13 mouse cellular contexts compared by ENCODE assay signal in the genomic region with DNA sequence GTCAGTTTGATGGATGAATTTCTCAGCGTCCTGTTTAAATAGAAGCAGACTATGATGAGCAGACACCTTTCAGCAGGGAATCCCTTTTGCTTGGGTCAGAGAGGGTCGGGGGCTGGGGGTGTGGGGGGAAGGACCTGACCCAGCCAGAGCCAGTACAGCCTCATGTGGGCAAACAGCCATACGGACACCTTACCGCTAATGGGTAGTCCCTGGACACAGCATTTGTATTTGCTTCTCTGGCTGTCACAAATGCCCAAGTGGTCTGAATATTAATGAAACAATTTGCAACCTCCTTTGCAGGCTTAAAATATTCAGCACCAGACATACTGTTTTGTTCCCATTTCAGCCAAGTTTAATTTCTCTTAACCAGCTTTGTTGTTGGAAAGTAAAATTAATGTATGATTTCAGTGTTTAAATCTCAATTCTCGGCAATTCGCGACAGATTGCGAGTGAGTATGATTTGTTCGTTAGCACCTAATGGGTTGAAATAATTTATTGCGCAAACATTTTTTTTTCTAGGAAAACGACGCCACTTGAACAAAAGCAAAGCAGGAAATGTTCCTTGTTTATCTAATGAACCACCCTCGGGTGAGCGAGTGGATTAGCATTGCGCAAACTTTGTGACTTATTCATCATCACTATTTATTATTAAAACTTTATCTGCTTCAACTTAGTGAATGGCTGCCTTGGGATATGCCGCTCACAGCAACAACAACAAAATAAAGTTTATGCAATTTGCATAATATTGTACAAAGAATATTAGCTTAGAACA.
DNase-seq lines count a peak whose midpoint lies in the region; ATAC-seq lines count a peak whose summit lies in the region.
"Had no signal": no experiment of that assay in that cellular context is flagged by ENCODE, and none has a peak within 500 bp of the region (broad histone marks: within the 10 kb centered on the region; RNA-seq: fewer than 3 reads in every experiment).

No protein-coding gene starts in this region.

- no peaks in the 10 kb centered on the region for H3K9me3 ChIP-seq in midbrain, embryonic 12.5 days
- H3K9me3 ChIP-seq in midbrain, embryonic 16.5 days (replicated peaks; ENCODE audit: control insufficient read depth, low read length, poor library complexity, severe bottlenecking), result no peaks in the 10 kb centered on the region
- H3K9me3 ChIP-seq in hindbrain, embryonic 16.5 days (ENCODE audit: control insufficient read depth, low read length), result no peaks in the 10 kb centered on the region
- H3K9me3 ChIP-seq in stomach, embryonic 16.5 days (replicated peaks; ENCODE audit: control insufficient read depth, low read length), result no peaks in the 10 kb centered on the region
- H3K9me3 ChIP-seq: lung, embryonic 15.5 days had no signal

- 72% methylated on average over 16 of the region's 16 CpGs for WGBS in midbrain, embryonic 12.5 days
- WGBS in midbrain, embryonic 16.5 days, result 58% methylated on average over 16 of the region's 16 CpGs
- 50% methylated on average over 16 of the region's 16 CpGs for WGBS in hindbrain, embryonic 16.5 days
- WGBS in stomach, embryonic 16.5 days, result 29% methylated on average over 16 of the region's 16 CpGs

- DNase-seq in heart, adult 9 months (ENCODE audit: low spot score in 2 of 2), result peak; percentile 6 to 13
- no peak for DNase-seq in heart, adult 11 months
- no peak for DNase-seq in cerebellum, adult 8-10 months
- DNase-seq: adrenal gland, postnatal 25 days; cerebellum, postnatal 36 days; heart, adult 2 months; right cerebral cortex, postnatal 14 days had no signal

- no peak overlapping the region for H3K4me2 ChIP-seq in midbrain, embryonic 12.5 days (replicated peaks)
- H3K4me2 ChIP-seq in midbrain, embryonic 16.5 days (ENCODE audit: low read length), result no peak overlapping the region
- H3K4me2 ChIP-seq in hindbrain, embryonic 16.5 days (ENCODE audit: low read length), result no peak overlapping the region
- peak overlapping the region; percentile 13 for H3K4me2 ChIP-seq in stomach, embryonic 16.5 days (ENCODE audit: low read depth, low read length)
- H3K4me2 ChIP-seq: lung, embryonic 15.5 days had no signal

- H3K27me3 ChIP-seq in midbrain, embryonic 12.5 days, result no peaks in the 10 kb centered on the region
- H3K27me3 ChIP-seq in midbrain, embryonic 16.5 days (ENCODE audit: control insufficient read depth, insufficient read depth, low read depth, low read length), result no peaks in the 10 kb centered on the region
- no peaks in the 10 kb centered on the region for H3K27me3 ChIP-seq in hindbrain, embryonic 16.5 days (replicated peaks; ENCODE audit: control insufficient read depth, insufficient read depth, low read length)
- no peaks in the 10 kb centered on the region for H3K27me3 ChIP-seq in stomach, embryonic 16.5 days (ENCODE audit: control insufficient read depth, insufficient read depth, low read length)

- H3K9ac ChIP-seq in midbrain, embryonic 12.5 days (replicated peaks), result no peak overlapping the region
- no peak overlapping the region for H3K9ac ChIP-seq in midbrain, embryonic 16.5 days (ENCODE audit: low read depth, low read length)
- no peak overlapping the region for H3K9ac ChIP-seq in hindbrain, embryonic 16.5 days (ENCODE audit: low read depth, low read length)
- H3K9ac ChIP-seq in stomach, embryonic 16.5 days (ENCODE audit: low read length), result no peak overlapping the region
- H3K9ac ChIP-seq: lung, embryonic 15.5 days had no signal

- H3K4me3 ChIP-seq in midbrain, embryonic 12.5 days, result no peak overlapping the region
- H3K4me3 ChIP-seq in midbrain, embryonic 16.5 days (ENCODE audit: low read depth, low read length), result no peak overlapping the region
- no peak overlapping the region for H3K4me3 ChIP-seq in hindbrain, embryonic 16.5 days (ENCODE audit: low read length)
- H3K4me3 ChIP-seq in stomach, embryonic 16.5 days (replicated peaks; ENCODE audit: low read length), result no peak overlapping the region
- H3K4me3 ChIP-seq: heart, adult 2 months; lung, embryonic 15.5 days had no signal

- H3K4me1 ChIP-seq in midbrain, embryonic 12.5 days, result peaks cover 19% of the 10 kb centered on the region
- peaks cover 8% of the 10 kb centered on the region; the same call in 1 of the 2 replicates for H3K4me1 ChIP-seq in midbrain, embryonic 16.5 days (ENCODE audit: control insufficient read depth, insufficient read depth, low read length)
- peaks cover 14% of the 10 kb centered on the region for H3K4me1 ChIP-seq in hindbrain, embryonic 16.5 days (ENCODE audit: control insufficient read depth, insufficient read depth, low read depth, low read length)
- H3K4me1 ChIP-seq in stomach, embryonic 16.5 days (ENCODE audit: control insufficient read depth, insufficient read depth, low read length), result peaks cover 11% of the 10 kb centered on the region; the same call in 1 of the 2 replicates
- H3K4me1 ChIP-seq: lung, embryonic 15.5 days had no signal

- ATAC-seq in midbrain, embryonic 12.5 days (ENCODE audit: low FRiP score, low read depth), result 0 out of 2 replicates have a peak, but pooled peaks have one; percentile 42
- no peak for ATAC-seq in midbrain, embryonic 16.5 days
- ATAC-seq in hindbrain, embryonic 16.5 days, result peak; percentile 49; the same call in 1 of the 2 replicates
- ATAC-seq in stomach, embryonic 16.5 days (ENCODE audit: insufficient read depth, low FRiP score), result no peak
- ATAC-seq in activated CD4-positive, CD25-positive, alpha-beta regulatory T cell, adult 4 months, result no peak

- no peak overlapping the region for H3K27ac ChIP-seq in midbrain, embryonic 12.5 days (replicated peaks)
- H3K27ac ChIP-seq in midbrain, embryonic 16.5 days (ENCODE audit: low read length), result no peak overlapping the region
- peak overlapping the region; percentile 55; the same call in 1 of the 2 replicates for H3K27ac ChIP-seq in hindbrain, embryonic 16.5 days (ENCODE audit: low read depth, low read length)
- no peak overlapping the region for H3K27ac ChIP-seq in stomach, embryonic 16.5 days (ENCODE audit: low read length)
- H3K27ac ChIP-seq: heart, adult 2 months; lung, embryonic 15.5 days had no signal

- H3K36me3 ChIP-seq in midbrain, embryonic 12.5 days, result no peaks in the 10 kb centered on the region
- H3K36me3 ChIP-seq in midbrain, embryonic 16.5 days (ENCODE audit: control insufficient read depth, insufficient read depth, low read length), result no peaks in the 10 kb centered on the region
- H3K36me3 ChIP-seq in hindbrain, embryonic 16.5 days (ENCODE audit: control insufficient read depth, insufficient read depth, low read length), result no peaks in the 10 kb centered on the region
- no peaks in the 10 kb centered on the region for H3K36me3 ChIP-seq in stomach, embryonic 16.5 days (ENCODE audit: control insufficient read depth, insufficient read depth, low read length)
- H3K36me3 ChIP-seq: lung, embryonic 15.5 days had no signal

Comparison
In these comparisons a context has a peak if more than half of its experiments do, and no peak if none do; other contexts are left out.
1. DNase-seq: peak in heart, adult 9 months (2 of 2); none in heart, adult 11 months (single experiment) and cerebellum, adult 8-10 months (single experiment).
2. ATAC-seq: peak in midbrain, embryonic 12.5 days (single experiment) and hindbrain, embryonic 16.5 days (single experiment); none in midbrain, embryonic 16.5 days (single experiment), stomach, embryonic 16.5 days (single experiment) and activated CD4-positive, CD25-positive, alpha-beta regulatory T cell, adult 4 months (single experiment).